Mouse (Mus musculus) splenic B cell, adult 2 months (primary cell): Measurements from ENCODE around the gene Hist1h3e.
"Not testable (repeated sequence)": the region's sequence is repeated elsewhere in the genome, so short reads cannot be mapped to it uniquely, and the experiment has no call there.

Source experiments
- DNase-seq: peaks from one replicate; pipeline ENCODE4 v3.0.0-alpha.2; 2011; ENCODE audit warnings: low read depth, low spot score
- H3K27me3 ChIP-seq: 2 replicates; pipeline ENCODE4 v1.6.1; 2012; ENCODE audit warnings: mild to moderate bottlenecking, low read length, moderate library complexity, mixed read lengths; ENCODE audit not compliant: control insufficient read depth, poor library complexity, insufficient read depth, severe bottlenecking
- H3K36me3 ChIP-seq: 2 replicates; pipeline ENCODE4 v1.6.1; 2012; ENCODE audit warnings: mild to moderate bottlenecking, low read length, moderate library complexity, mixed read lengths; ENCODE audit not compliant: control insufficient read depth, poor library complexity, insufficient read depth, severe bottlenecking

Hist1h3e gene

GRCm38 (mm10) chr13:23561883-23562659, at the start of gene Hist1h3e:
Hist1h3e (minus strand) TSS chr13:23562369.
- not testable (repeated sequence) for H3K36me3 ChIP-seq, H3K27me3 ChIP-seq
- DNase-seq, result peak; percentile 99

GRCm38 (mm10) chr13:23611638-23612037, 49.5 kb upstream of the Hist1h3e start:
- Histone ChIP-seq H3K36me3 (no peaks in the 10 kb centered on the region), H3K27me3 (no peaks in the 10 kb centered on the region)
- DNase-seq, result no peak

GRCm38 (mm10) chr13:23610393-23610792, 48.2 kb upstream of the Hist1h3e start:
- no peak for DNase-seq
- Histone ChIP-seq H3K36me3 (no peaks in the 10 kb centered on the region), H3K27me3 (no peaks in the 10 kb centered on the region)

- no peaks in the 10 kb centered on the region for H3K27me3 ChIP-seq
- H3K36me3 ChIP-seq, result no peaks in the 10 kb centered on the region
- DNase-seq, result no peak
These were observed 47.7 kb upstream of the Hist1h3e start for GRCm38 (mm10) chr13:23609844-23610243.

GRCm38 (mm10) chr13:23609209-23609608, 47.0 kb upstream of the Hist1h3e start:
- no peaks in the 10 kb centered on the region for H3K27me3 ChIP-seq
- DNase-seq, result no peak

DNA sequence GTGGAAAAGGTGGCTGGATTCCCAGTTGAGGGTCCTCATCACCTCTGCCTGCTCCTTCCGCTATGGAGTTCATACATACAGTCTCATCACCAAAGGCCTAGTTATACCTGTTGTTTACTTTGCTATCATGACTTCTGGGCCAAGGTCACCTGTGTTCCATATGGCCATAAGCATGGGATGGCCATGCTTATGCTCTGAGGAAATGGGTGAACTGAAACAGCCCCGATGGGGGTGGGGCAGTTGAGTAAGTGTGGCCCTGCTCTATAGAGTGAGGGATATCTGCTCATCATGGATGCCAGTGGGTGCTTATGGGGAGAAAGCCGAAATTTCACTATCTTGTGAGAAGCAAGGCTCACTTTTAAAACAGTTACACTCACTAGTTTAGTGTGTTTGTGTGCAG, 42.9 kb upstream of the Hist1h3e start:
- Histone ChIP-seq H3K36me3 (no peaks in the 10 kb centered on the region), H3K27me3 (no peaks in the 10 kb centered on the region)
- no peak for DNase-seq

More at GRCm38 (mm10) chr13:23609209-23609608, 47.0 kb upstream of the Hist1h3e start:
- no peaks in the 10 kb centered on the region for H3K36me3 ChIP-seq

DNA sequence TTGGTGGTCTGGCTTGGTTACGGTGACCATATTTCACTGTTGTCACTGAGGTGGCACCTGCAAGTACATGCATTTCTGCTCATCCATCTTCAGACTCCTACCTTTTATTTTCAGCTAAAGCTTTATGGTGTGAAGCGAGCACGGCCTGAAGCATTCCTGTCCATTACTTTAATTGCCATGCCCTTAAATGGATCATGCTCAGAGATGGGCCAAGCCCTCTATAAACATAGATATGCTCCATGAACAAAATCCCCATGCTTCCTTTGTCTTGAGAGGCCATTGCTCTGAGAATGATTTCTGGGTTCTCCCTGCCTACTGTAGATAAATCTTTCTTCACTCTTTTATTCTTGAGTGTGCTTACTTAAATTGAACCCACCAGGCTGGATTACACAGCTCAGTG, 42.3 kb upstream of the Hist1h3e start:
- Histone ChIP-seq H3K27me3 (no peaks in the 10 kb centered on the region), H3K36me3 (no peaks in the 10 kb centered on the region)
- DNase-seq, result no peak

DNA sequence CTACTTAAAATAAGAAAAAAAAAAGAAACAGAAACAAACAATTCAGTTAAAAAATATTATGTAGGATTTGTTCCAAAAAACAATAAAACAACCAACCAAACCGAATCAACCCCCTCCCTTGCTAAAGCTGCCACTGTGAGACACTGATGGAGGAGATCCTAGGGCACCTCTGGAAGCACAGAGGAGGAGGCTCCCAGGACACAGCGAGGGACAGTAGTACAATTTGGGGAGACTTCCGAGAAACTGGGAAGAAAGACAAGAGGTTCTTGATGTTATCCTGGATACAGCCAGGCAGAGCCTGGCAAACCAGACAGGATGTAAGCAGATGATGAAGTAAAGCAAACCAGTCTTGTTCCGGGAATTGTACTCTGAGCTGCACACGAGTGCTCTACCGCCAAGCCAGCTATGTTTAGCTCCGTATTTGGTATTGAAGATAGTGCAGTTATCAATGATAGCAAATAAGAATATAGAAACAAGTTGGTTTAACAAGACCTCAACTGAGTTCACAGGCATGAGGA, 41.1 kb upstream of the Hist1h3e start:
- H3K36me3 ChIP-seq, result no peaks in the 10 kb centered on the region
- no peaks in the 10 kb centered on the region for H3K27me3 ChIP-seq
- DNase-seq, result no peak

DNA sequence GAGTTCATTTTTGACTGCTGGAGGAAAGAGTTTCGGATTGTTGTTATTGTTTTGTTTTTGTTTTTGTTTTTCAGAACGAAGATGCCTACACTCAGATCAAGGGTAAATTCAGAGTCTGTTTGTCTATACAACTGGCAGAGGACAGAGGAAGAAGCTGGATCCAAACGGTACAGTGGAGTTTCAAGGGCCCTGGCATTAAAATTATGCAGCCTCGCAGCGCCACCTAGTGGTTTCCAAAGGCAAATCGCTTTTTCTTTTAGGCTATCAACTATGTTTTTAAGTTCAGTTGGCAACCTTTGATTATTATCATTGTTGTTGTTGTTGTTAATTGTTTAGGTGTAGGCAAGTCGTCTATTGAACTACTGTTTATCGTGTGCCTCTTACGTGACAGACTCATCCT, 35.8 kb upstream of the Hist1h3e start:
- no peaks in the 10 kb centered on the region for H3K27me3 ChIP-seq
- DNase-seq, result peak; percentile 89

DNA sequence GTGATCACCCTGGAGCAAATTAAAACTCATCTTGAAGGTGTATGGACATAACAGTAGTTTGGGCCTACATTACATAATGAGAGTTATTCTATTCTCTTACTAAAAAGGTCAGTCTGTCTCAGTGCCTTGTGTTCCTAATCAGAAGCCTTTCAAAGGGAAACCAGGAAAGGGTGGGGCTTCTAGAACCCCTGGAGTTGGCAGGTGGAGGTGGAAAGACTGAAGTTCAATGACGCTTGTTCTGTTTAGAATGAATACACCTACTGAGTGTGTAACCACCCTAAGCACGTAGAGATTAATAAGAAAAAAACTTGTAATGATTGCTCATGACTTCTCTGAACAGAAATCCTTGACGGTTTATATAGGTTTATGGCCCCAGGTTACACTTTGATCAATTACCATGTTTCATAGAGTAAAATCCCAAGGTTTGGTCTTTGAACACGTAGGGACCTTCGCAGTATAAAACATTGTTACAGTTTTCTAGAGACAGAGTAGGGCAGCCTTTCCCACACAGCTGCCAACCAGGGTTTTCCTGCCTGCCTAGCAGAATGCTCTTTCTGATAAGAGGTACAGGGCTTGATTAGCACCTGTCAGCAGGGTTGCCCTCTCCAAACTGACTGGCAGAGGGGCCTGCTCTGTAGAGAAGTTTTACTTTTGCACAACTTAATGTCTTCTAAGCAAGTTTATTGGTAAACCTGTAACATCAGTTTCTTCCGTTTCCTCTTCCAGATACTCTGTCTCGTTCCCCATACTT, 33.6 kb upstream of the Hist1h3e start:
- no peak for DNase-seq
- no peaks in the 10 kb centered on the region for H3K27me3 ChIP-seq
- no peaks in the 10 kb centered on the region for H3K36me3 ChIP-seq

More for the DNA sequence above, 35.8 kb upstream of the Hist1h3e start:
- H3K36me3 ChIP-seq, result no peaks in the 10 kb centered on the region

GRCm38 (mm10) chr13:23595185-23595584, 33.0 kb upstream of the Hist1h3e start:
- H3K36me3 ChIP-seq, result no peaks in the 10 kb centered on the region
- H3K27me3 ChIP-seq, result no peaks in the 10 kb centered on the region
- no peak for DNase-seq

DNA sequence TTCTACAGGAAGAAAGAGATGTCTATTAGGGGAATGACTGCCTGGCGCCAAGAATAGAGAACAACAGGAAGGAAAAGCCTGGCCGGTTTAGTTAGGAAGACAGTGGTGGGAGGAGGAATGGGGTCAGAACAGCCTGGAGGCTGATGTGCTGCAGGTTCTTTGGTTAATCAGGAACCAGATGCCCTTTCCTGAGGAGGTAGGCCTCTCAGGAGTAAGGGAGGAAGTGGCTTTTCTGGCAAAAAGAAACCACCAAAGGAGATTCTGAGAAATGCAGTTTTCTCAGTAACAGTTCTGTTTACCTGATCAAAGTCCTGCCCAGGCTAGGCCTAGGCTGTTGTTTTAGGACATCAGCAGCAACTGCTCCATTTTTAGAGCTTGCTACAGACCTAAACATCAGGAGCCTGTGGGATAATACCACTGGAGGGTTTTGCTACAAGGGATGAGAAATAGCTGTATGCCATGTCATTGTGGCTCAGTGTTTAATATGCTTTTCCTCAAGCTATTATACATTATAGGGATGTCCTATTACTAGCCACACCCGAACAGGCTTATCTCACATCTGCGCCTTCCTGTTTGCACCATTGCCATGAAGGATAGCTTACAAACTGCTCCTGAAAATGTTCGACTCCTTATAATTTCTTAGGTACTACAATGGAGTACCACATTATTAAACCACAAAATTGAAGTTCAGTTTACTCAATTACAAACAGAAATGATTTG, 31.0 kb upstream of the Hist1h3e start:
- no peak for DNase-seq
- Histone ChIP-seq H3K27me3 (no peaks in the 10 kb centered on the region), H3K36me3 (no peaks in the 10 kb centered on the region)

DNA sequence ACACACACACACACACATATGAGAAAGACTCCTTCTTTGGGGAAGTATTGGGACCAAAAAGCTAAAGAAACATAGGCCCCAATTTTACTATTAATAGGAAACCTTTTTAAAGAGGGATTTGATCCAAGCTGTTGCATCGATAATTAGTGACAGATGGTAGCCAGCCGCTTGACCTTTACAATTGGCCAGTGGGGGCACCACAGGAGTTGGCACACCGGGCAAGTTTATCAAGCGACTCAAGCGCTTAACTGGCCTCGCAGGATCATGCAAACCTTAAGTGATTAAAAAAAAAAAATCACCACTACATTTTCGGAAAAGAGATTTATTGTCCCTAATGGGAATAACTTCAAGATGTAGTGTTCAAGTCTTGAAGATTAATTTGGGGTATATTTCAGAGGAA, 30.4 kb upstream of the Hist1h3e start:
- Histone ChIP-seq H3K27me3 (no peaks in the 10 kb centered on the region), H3K36me3 (no peaks in the 10 kb centered on the region)
- no peak for DNase-seq

- not testable (repeated sequence) for H3K36me3 ChIP-seq, DNase-seq, H3K27me3 ChIP-seq
These were observed 29.7 kb upstream of the Hist1h3e start for GRCm38 (mm10) chr13:23591886-23592285.

GRCm38 (mm10) chr13:23591206-23591605, 29.0 kb upstream of the Hist1h3e start:
- no peaks in the 10 kb centered on the region for H3K27me3 ChIP-seq
- no peak for DNase-seq
- no peaks in the 10 kb centered on the region for H3K36me3 ChIP-seq
